Mouse (Mus musculus): Measurements from ENCODE around the gene 1700013G24Rik. TPM values are rescaled to one million over a fixed set of nuclear protein-coding genes. Genes with fewer than 3 reads are reported as not detected.

Gene 1700013G24Rik
- polyA plus RNA-seq, 1 experiment from 2014 or later = not detected

DNA sequence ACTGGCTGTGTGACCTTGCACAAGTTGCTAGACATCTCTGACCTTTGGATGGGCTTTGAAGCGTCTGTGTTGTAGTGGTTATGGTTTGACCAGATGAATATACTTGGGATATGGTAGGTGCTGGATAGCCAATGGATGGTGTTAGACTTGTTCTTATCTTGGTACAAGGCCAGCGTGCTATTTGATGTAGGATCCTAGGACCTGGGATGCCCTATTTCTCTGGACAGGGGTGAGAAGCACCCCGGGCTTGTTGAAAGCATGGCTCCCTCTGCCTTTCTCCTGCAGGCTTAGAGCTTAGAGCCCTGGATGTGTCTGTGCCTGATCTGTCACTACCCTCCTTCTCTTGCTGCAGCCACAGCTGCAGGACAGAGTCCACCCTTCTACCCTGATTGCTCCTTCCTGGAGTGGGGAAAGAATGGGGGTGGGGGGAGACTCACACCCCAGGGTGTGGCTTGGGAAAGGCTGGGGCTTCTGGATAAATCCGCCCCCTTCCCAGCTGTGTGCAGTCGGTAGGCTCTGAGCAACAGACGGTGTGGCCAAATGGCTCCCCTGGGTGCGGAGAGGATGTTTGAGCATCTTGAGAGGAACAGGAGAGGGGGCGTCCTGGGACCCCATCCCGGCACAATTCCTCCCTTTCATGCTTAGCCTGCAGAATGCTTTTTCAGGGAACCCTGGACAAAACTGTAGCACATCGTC is 23.1 kb downstream of the 1700013G24Rik start:
- Histone ChIP-seq H3K27me3 (replicated peaks; ENCODE audit: control insufficient read depth, insufficient read depth, low read length) (no peaks in the 10 kb centered on the region), H3K4me1 (replicated peaks; ENCODE audit: control insufficient read depth, insufficient read depth, low read length) (peaks cover 74% of the 10 kb centered on the region), H3K27ac (ENCODE audit: low read depth, low read length) (no peak overlapping the region; the same call in 1 of the 2 replicates), H3K36me3 (ENCODE audit: control insufficient read depth, insufficient read depth, low read length) (no peaks in the 10 kb centered on the region), H3K4me2 (peak overlapping the region; percentile 41), H3K4me3 (ENCODE audit: low read depth, low read length) (no peak overlapping the region), H3K9me3 (ENCODE audit: control insufficient read depth, low read length) (no peaks in the 10 kb centered on the region), H3K9ac (ENCODE audit: low read depth, low read length) (no peak overlapping the region)
- ATAC-seq (replicated peaks; ENCODE audit: low FRiP score) (no peak), DNase-seq (ENCODE audit: low spot score) (no peak)
- WGBS = 32% methylated on average over 10 of the region's 10 CpGs

DNA sequence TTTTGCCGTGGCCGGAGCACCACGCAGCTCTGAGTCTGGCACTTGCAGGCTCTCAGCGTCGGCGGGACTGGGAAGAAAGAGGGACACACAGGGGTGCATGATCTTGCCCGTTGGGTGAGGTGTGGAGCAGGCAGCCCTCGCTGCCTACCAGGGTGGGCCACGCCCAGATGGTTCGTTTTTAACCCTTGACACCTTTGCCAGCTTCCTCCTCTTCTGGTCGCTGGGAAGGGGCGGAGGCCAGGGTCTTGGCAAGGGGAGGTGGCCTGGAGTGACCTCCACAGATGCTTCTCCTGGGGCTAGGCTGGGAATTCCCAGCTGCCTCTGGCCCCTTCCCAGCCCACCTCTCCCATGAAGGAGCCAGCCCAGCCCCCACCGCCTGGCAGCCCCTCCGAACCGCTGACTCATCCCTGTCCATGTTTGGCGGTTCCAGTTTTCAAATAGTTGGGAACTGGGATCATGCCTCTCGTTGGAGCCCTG is 23.7 kb downstream of the 1700013G24Rik start:
- Histone ChIP-seq H3K4me1 (replicated peaks; ENCODE audit: control insufficient read depth, insufficient read depth, low read length) (peaks cover 80% of the 10 kb centered on the region), H3K9ac (ENCODE audit: low read depth, low read length) (0 out of 2 replicates have a peak overlapping the region, but pooled peaks have one; percentile 16), H3K27ac (ENCODE audit: low read depth, low read length) (no peak overlapping the region), H3K4me2 (peak overlapping the region; percentile 41), H3K4me3 (ENCODE audit: low read depth, low read length) (no peak overlapping the region), H3K27me3 (replicated peaks; ENCODE audit: control insufficient read depth, insufficient read depth, low read length) (no peaks in the 10 kb centered on the region), H3K36me3 (ENCODE audit: control insufficient read depth, insufficient read depth, low read length) (no peaks in the 10 kb centered on the region), H3K9me3 (ENCODE audit: control insufficient read depth, low read length) (no peaks in the 10 kb centered on the region)
- 20% methylated on average over 17 of the region's 17 CpGs for WGBS
- ATAC-seq (replicated peaks; ENCODE audit: low FRiP score) (no peak), DNase-seq (ENCODE audit: low spot score) (no peak)

DNA sequence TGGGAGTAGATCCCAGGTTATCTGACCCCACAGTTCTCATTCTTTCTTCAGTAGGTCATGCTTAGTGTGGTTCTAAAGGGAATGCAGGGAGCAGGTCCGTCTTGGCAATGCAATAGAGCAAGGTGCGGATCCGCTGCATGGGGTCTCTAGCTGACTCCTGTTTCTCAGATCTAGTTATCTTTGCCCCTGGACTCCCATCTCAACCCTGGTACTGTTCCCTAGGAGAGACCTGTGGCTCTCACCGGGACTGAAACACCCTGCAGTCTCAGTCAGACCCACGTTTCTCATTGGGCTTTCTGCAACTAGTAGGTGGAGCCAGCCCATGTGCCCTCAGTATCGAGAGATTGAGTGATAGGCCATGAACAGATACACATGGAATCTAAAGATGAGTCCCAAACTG is 24.5 kb downstream of the 1700013G24Rik start:
- no peak for DNase-seq (ENCODE audit: low spot score)
- ATAC-seq (replicated peaks; ENCODE audit: low FRiP score) = no peak
- no peak overlapping the region for H3K4me2 ChIP-seq
- H3K9ac ChIP-seq (ENCODE audit: low read depth, low read length) = no peak overlapping the region; the same call in 1 of the 2 replicates
- WGBS = 52% methylated on average over 6 of the region's 6 CpGs
- no peaks in the 10 kb centered on the region for H3K36me3 ChIP-seq (ENCODE audit: control insufficient read depth, insufficient read depth, low read length)
- H3K4me1 ChIP-seq (replicated peaks; ENCODE audit: control insufficient read depth, insufficient read depth, low read length) = peaks cover 87% of the 10 kb centered on the region
- H3K4me3 ChIP-seq (ENCODE audit: low read depth, low read length) = no peak overlapping the region
- H3K9me3 ChIP-seq (ENCODE audit: control insufficient read depth, low read length) = no peaks in the 10 kb centered on the region
- H3K27ac ChIP-seq (ENCODE audit: low read depth, low read length) = no peak overlapping the region
- H3K27me3 ChIP-seq (replicated peaks; ENCODE audit: control insufficient read depth, insufficient read depth, low read length) = no peaks in the 10 kb centered on the region

DNA sequence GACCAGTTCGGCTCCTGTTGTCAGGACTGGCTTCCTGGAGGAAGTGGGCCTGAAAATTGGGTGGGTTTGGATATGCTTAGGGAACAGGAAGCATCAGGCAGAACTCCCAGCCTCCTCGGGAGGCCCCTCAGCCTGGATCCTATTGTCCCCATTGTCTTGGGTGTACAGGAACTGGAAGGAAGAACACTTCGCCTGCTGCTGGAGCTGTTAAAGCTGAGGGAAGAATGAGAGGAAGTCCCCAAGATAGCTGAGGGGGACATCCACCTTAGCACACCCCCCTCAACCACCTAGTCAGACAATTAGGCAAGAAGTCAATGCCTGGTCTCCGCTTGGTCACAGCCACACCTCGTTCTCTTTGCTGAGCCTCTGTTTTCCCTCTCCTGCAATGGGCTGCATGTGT is 25.2 kb downstream of the 1700013G24Rik start:
- DNase-seq (ENCODE audit: low spot score) (no peak), ATAC-seq (replicated peaks; ENCODE audit: low FRiP score) (no peak)
- peaks cover 86% of the 10 kb centered on the region for H3K4me1 ChIP-seq (replicated peaks; ENCODE audit: control insufficient read depth, insufficient read depth, low read length)
- H3K27me3 ChIP-seq (replicated peaks; ENCODE audit: control insufficient read depth, insufficient read depth, low read length) = no peaks in the 10 kb centered on the region
- H3K9me3 ChIP-seq (ENCODE audit: control insufficient read depth, low read length) = no peaks in the 10 kb centered on the region
- 0 out of 2 replicates have a peak overlapping the region, but pooled peaks have one; percentile 19 for H3K27ac ChIP-seq (ENCODE audit: low read depth, low read length)
- no peak overlapping the region for H3K9ac ChIP-seq (ENCODE audit: low read depth, low read length)
- H3K36me3 ChIP-seq (ENCODE audit: control insufficient read depth, insufficient read depth, low read length) = no peaks in the 10 kb centered on the region
- no peak overlapping the region for H3K4me2 ChIP-seq
- H3K4me3 ChIP-seq (ENCODE audit: low read depth, low read length) = no peak overlapping the region
- WGBS = 52% methylated on average over 5 of the region's 5 CpGs

DNA sequence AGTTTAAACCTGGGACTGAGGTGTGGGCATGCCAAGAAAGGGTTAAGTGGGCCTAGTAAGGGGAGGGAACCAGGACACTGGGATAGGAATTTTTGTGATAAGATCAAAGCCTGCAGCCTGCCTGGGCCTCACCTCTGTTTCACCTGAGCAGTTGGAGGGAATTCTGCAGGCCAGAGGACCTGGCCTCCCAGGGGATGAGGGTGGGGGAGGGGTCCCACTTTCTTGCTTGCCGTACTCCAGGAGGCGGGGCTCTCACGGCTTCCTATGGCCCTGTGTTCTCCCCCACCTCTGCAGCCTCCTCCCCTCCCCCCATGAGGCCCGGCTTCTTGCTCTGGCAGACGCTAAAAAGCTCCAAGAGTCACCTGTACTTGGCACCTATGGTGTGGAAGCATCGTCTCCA is 26.7 kb downstream of the 1700013G24Rik start:
- WGBS = 6% methylated on average over 6 of the region's 6 CpGs
- no peak for ATAC-seq (replicated peaks; ENCODE audit: low FRiP score)
- Histone ChIP-seq H3K4me1 (replicated peaks; ENCODE audit: control insufficient read depth, insufficient read depth, low read length) (peaks cover 87% of the 10 kb centered on the region), H3K4me3 (ENCODE audit: low read depth, low read length) (no peak overlapping the region), H3K9ac (ENCODE audit: low read depth, low read length) (no peak overlapping the region), H3K36me3 (ENCODE audit: control insufficient read depth, insufficient read depth, low read length) (no peaks in the 10 kb centered on the region), H3K27me3 (replicated peaks; ENCODE audit: control insufficient read depth, insufficient read depth, low read length) (no peaks in the 10 kb centered on the region), H3K9me3 (ENCODE audit: control insufficient read depth, low read length) (no peaks in the 10 kb centered on the region), H3K27ac (ENCODE audit: low read depth, low read length) (no peak overlapping the region; the same call in 1 of the 2 replicates), H3K4me2 (peak overlapping the region; percentile 27; the same call in 1 of the 2 replicates)
- DNase-seq (ENCODE audit: low spot score) = no peak

DNA sequence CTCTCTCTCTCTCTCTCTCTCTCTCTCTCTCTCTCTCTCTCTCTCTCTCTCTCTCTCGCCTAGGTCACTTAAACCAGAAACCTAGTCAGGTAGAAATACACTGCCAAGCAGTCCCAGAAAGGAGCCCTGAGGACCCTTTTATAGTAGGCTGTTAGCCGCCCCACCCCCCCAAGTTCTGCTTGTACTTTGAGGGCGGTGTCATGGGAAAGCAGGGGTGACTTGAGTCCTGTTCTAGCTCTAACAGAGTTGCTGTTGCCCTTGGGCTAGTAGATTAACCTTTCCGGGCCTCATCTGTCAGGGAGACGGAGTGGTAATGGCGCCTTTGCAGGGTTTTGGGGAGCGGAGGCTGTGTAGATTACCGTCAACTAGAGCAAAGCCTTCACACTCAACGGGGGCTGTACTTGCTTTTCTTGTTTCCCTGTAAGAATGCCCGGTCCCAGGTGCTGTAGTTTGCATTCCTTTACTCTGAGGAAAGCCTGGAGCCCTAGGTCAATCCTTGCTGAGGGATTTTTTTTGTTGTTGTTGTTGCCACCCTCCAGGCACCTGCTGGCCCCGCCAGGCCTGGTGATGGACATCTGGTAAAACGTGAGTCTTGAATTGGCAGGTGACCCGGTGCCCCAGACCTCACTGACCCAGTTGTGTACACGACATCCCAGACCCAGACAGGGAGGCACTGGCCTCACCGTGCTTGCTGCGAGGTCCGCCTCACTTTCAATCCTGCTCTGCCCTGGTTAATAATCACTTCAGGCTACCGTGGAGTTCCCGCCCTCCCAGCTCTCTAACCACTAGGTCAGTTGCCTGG is 27.3 kb downstream of the 1700013G24Rik start:
- H3K4me1 ChIP-seq (replicated peaks; ENCODE audit: control insufficient read depth, insufficient read depth, low read length) = peaks cover 90% of the 10 kb centered on the region
- H3K36me3 ChIP-seq (ENCODE audit: control insufficient read depth, insufficient read depth, low read length) = no peaks in the 10 kb centered on the region
- H3K4me2 ChIP-seq = peak overlapping the region; percentile 27
- ATAC-seq (replicated peaks; ENCODE audit: low FRiP score) (peak; percentile 19; the same call in 1 of the 2 replicates), DNase-seq (ENCODE audit: low spot score) (no peak)
- H3K9ac ChIP-seq (ENCODE audit: low read depth, low read length) = no peak overlapping the region
- H3K9me3 ChIP-seq (ENCODE audit: control insufficient read depth, low read length) = no peaks in the 10 kb centered on the region
- H3K4me3 ChIP-seq (ENCODE audit: low read depth, low read length) = no peak overlapping the region
- H3K27ac ChIP-seq (ENCODE audit: low read depth, low read length) = peak overlapping the region; percentile 26
- no peaks in the 10 kb centered on the region for H3K27me3 ChIP-seq (replicated peaks; ENCODE audit: control insufficient read depth, insufficient read depth, low read length)
- 48% methylated on average over 18 of the region's 19 CpGs for WGBS

DNA sequence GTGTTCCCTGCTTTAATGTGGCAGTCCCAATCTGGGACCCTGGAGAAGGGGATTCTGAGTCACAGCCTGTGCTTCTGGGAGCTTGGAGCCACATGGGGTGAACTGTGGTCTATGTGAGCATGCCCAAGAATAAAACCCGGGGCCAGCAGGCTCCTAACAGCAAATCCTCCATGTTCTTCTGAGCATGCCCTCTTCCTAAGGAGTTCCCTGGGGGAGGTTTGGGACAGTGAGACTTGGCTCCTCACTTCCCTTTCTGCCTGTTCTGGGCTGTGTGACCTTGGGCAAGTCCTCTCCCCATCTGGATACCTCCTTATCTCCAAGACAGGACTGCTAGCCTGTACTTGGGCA is 27.9 kb downstream of the 1700013G24Rik start:
- H3K27ac ChIP-seq (ENCODE audit: low read depth, low read length) = peak overlapping the region; percentile 26
- H3K4me1 ChIP-seq (replicated peaks; ENCODE audit: control insufficient read depth, insufficient read depth, low read length) = peaks cover 90% of the 10 kb centered on the region
- H3K9ac ChIP-seq (ENCODE audit: low read depth, low read length) = no peak overlapping the region
- no peaks in the 10 kb centered on the region for H3K36me3 ChIP-seq (ENCODE audit: control insufficient read depth, insufficient read depth, low read length)
- DNase-seq (ENCODE audit: low spot score) = no peak
- WGBS = 32% methylated on average over 1 of the region's 1 CpGs
- peak overlapping the region; percentile 16 for H3K4me2 ChIP-seq
- ATAC-seq (replicated peaks; ENCODE audit: low FRiP score) = no peak
- H3K4me3 ChIP-seq (ENCODE audit: low read depth, low read length) = no peak overlapping the region
- no peaks in the 10 kb centered on the region for H3K9me3 ChIP-seq (ENCODE audit: control insufficient read depth, low read length)
- H3K27me3 ChIP-seq (replicated peaks; ENCODE audit: control insufficient read depth, insufficient read depth, low read length) = no peaks in the 10 kb centered on the region

DNA sequence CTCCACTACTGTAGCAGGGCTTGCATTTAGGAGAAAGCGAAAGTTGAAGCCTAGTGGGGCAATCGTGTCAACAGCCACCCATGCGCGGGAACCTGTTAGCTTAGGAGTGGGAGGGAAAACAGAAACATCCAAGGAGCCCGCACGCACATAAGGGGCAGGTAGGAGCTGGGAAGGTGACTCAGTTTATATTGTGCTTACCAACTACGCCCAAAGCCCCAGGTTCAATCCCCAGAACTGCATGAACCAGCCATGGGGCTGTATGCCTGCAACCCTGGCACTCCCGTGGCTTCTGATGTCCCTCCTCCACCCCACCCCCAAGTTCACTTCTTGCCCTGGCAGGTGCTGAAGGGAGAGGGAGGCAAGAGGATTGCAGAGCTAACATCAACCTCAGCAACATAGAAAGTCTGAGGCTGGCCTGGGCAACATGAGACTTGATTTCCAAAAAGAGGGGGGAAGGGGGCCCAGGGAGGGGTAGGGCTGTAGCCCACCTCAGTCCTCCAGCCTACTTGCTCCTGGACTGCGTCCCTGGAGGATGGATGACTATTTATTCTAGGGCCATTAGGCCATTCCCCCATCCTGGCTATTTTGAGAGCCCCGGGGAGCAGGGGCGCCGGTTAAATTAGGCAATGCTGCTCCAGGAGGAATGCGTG is 28.4 kb downstream of the 1700013G24Rik start:
- WGBS = 56% methylated on average over 13 of the region's 13 CpGs
- peak overlapping the region; percentile 26 for H3K27ac ChIP-seq (ENCODE audit: low read depth, low read length)
- H3K4me1 ChIP-seq (replicated peaks; ENCODE audit: control insufficient read depth, insufficient read depth, low read length) = peaks cover 90% of the 10 kb centered on the region
- no peak overlapping the region for H3K9ac ChIP-seq (ENCODE audit: low read depth, low read length)
- H3K4me3 ChIP-seq (ENCODE audit: low read depth, low read length) = no peak overlapping the region
- DNase-seq (ENCODE audit: low spot score) (no peak), ATAC-seq (replicated peaks; ENCODE audit: low FRiP score) (no peak)
- H3K36me3 ChIP-seq (ENCODE audit: control insufficient read depth, insufficient read depth, low read length) = no peaks in the 10 kb centered on the region
- no peaks in the 10 kb centered on the region for H3K27me3 ChIP-seq (replicated peaks; ENCODE audit: control insufficient read depth, insufficient read depth, low read length)
- no peaks in the 10 kb centered on the region for H3K9me3 ChIP-seq (ENCODE audit: control insufficient read depth, low read length)
- peak overlapping the region; percentile 16; the same call in 1 of the 2 replicates for H3K4me2 ChIP-seq
